Mouse (Mus musculus) heart, adult 18-20 months (tissue): ENCODE measurements at regions not wholly inside any gene's neighbourhood (a gene's known extent, or its start where the extent isn't known, plus 50 kb on each side); places are given as distances from the start of the nearest gene placed in this dataset.

Source experiments
- DNase-seq, 2 experiments: peaks; one replicate each; pipeline ENCODE4 v3.0.0; 2021 to 2022; ENCODE audit warnings: mixed read lengths in 1 of 2

- no peak for DNase-seq
Measured at GRCm38 (mm10) chr14:105717821-105718220, 178.8 kb downstream of the Spry2 start.

- DNase-seq, result no peak
Measured at GRCm38 (mm10) chr14:105708691-105709090, 187.9 kb downstream of the Spry2 start.

- DNase-seq, result no peak
Measured at GRCm38 (mm10) chr14:105706756-105707155, 189.9 kb downstream of the Spry2 start.

GRCm38 (mm10) chr14:105698616-105699015 is 198.0 kb downstream of the Spry2 start:
- no peak for DNase-seq

- DNase-seq, result no peak
Measured at GRCm38 (mm10) chr14:105698086-105698485, 198.5 kb downstream of the Spry2 start.

- DNase-seq, result no peak
Measured at GRCm38 (mm10) chr14:105697398-105697797, 199.2 kb downstream of the Spry2 start.

GRCm38 (mm10) chr14:105694969-105695368 is 201.7 kb downstream of the Spry2 start:
- DNase-seq, result no peak

GRCm38 (mm10) chr14:105693713-105694112 is 202.9 kb downstream of the Spry2 start:
- no peak for DNase-seq

GRCm38 (mm10) chr14:105684826-105685465 is 211.7 kb downstream of the Spry2 start:
- DNase-seq, result no peak

GRCm38 (mm10) chr14:105684329-105684728 is 212.3 kb downstream of the Spry2 start:
- no peak for DNase-seq

GRCm38 (mm10) chr14:105676646-105676930 is 220.0 kb downstream of the Spry2 start:
- peak; percentile 13 to 48 for DNase-seq

GRCm38 (mm10) chr14:105675801-105676645 is 220.6 kb downstream of the Spry2 start:
- no peak for DNase-seq

GRCm38 (mm10) chr14:105675006-105675405 is 221.6 kb downstream of the Spry2 start:
- DNase-seq, result no peak

GRCm38 (mm10) chr14:105668969-105669368 is 227.7 kb downstream of the Spry2 start:
- DNase-seq, result peak; percentile 24 to 30

- DNase-seq, result no peak
Measured at GRCm38 (mm10) chr14:105664671-105665198, 231.9 kb downstream of the Spry2 start.

GRCm38 (mm10) chr14:105663472-105663871 is 233.1 kb downstream of the Spry2 start:
- DNase-seq, result no peak

- no peak for DNase-seq
Measured at GRCm38 (mm10) chr14:105662839-105663238, 233.8 kb downstream of the Spry2 start.

GRCm38 (mm10) chr14:105658316-105658715 is 238.3 kb downstream of the Spry2 start:
- no peak for DNase-seq

- DNase-seq, result no peak
Measured at GRCm38 (mm10) chr14:105647166-105647565, 249.5 kb downstream of the Spry2 start.

- no peak for DNase-seq
Measured at GRCm38 (mm10) chr14:105644428-105644827, 252.2 kb downstream of the Spry2 start.

GRCm38 (mm10) chr14:105643285-105643957 is 253.2 kb downstream of the Spry2 start:
- no peak for DNase-seq

- no peak for DNase-seq
Measured at GRCm38 (mm10) chr14:105632335-105632734, 264.3 kb downstream of the Spry2 start.

GRCm38 (mm10) chr14:105631681-105632031 is 265.0 kb downstream of the Spry2 start:
- DNase-seq, result no peak
